Mouse (Mus musculus) lung, embryonic 15.5 days (tissue): ENCODE data around the gene 1700016D06Rik. TPM values are rescaled to one million over a fixed set of nuclear protein-coding genes. Genes with fewer than 3 reads are reported as not detected.

Experiments used
- ATAC-seq: fragments of 200-750 bp; cut with Nextera tagmentation; 2 replicates; pipeline ENCODE4 v1.8.0; 2017; ENCODE audit warnings: moderate number of reproducible peaks, borderline replicate concordance; ENCODE audit not compliant: low FRiP score, low TSS enrichment; ENCODE audit errors: extremely low read depth
- H3K27ac ChIP-seq: fragments of 300-500 bp; sonication (generic); 2 replicates; pipeline ENCODE4 v1.5.1; 2015; ENCODE audit warnings: moderate library complexity, mild to moderate bottlenecking, inconsistent platforms
- H3K27me3 ChIP-seq: fragments of 300-500 bp; sonication (generic); 2 replicates; pipeline ENCODE4 v1.6.1; 2015; ENCODE audit warnings: inconsistent platforms
- H3K36me3 ChIP-seq: fragments of 300-500 bp; sonication (generic); 2 replicates; pipeline ENCODE4 v1.6.1; 2015; ENCODE audit warnings: inconsistent platforms
- H3K4me1 ChIP-seq: fragments of 300-500 bp; sonication (generic); 2 replicates; pipeline ENCODE4 v1.6.1; 2015; ENCODE audit warnings: inconsistent platforms
- H3K4me2 ChIP-seq: fragments of 300-500 bp; sonication (generic); 2 replicates; pipeline ENCODE4 v1.6.1; 2015; ENCODE audit warnings: inconsistent platforms, mild to moderate bottlenecking, moderate library complexity
- H3K4me3 ChIP-seq: fragments of 300-500 bp; sonication (generic); 2 replicates; pipeline ENCODE4 v1.5.1; 2015; ENCODE audit warnings: mild to moderate bottlenecking, inconsistent platforms
- H3K9ac ChIP-seq: fragments of 300-500 bp; sonication (generic); 2 replicates; pipeline ENCODE4 v1.6.1; 2015; ENCODE audit warnings: inconsistent platforms
- H3K9me3 ChIP-seq: fragments of 300-500 bp; sonication (generic); 2 replicates; pipeline ENCODE4 v1.6.1; 2016; ENCODE audit warnings: inconsistent platforms
- WGBS: fragments of 180-500 bp; shearing (Covaris S2); methylation state at CpG from one replicate; pipeline ENCODE4 v1.1.7; 2015; 5-methylcytosine and 5-hydroxymethylcytosine counted together
- polyA plus RNA-seq: library from polyadenylated mRNA; unstranded; fragments of >200 nt; fragmentation: Nextera tagmentation; extraction: Ambion mirVana; gene quantifications from 2 replicates; pipeline ENCODE4 v1.2.1, GENCODE M21; 2015

1700016D06Rik gene
- polyA plus RNA-seq, 1 experiment from 2014 or later, result not detected

DNA sequence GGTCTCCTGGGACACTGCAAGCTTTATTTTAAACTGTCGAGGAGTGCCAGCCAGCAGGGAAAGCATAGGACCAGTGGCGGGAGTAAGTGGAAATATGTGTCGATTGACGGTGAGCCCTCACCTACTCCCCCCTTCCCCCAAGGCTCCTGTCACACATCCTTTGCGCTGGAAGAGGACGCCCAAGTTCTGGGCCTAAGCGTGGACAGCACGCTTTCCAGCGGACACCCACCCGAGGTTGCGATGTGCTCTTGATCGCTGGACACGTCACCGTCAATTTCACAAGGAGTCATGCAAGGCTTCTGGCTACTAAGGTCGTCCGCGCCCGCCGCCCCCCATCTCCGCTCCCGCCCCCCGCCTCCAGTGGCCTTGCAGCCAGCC lies 26.4 kb upstream of the 1700016D06Rik start:
- peak; percentile 28; the same call in 1 of the 2 replicates for ATAC-seq
- Histone ChIP-seq H3K4me1 (peaks cover 14% of the 10 kb centered on the region), H3K27ac (0 out of 2 replicates have a peak overlapping the region, but pooled peaks have one; percentile 22), H3K4me3 (peak overlapping the region; percentile 60), H3K9me3 (no peaks in the 10 kb centered on the region), H3K4me2 (peak overlapping the region; percentile 97), H3K27me3 (peaks cover 87% of the 10 kb centered on the region), H3K9ac (peak overlapping the region; percentile 48), H3K36me3 (no peaks in the 10 kb centered on the region)
- 1% methylated on average over 22 of the region's 22 CpGs for WGBS

DNA sequence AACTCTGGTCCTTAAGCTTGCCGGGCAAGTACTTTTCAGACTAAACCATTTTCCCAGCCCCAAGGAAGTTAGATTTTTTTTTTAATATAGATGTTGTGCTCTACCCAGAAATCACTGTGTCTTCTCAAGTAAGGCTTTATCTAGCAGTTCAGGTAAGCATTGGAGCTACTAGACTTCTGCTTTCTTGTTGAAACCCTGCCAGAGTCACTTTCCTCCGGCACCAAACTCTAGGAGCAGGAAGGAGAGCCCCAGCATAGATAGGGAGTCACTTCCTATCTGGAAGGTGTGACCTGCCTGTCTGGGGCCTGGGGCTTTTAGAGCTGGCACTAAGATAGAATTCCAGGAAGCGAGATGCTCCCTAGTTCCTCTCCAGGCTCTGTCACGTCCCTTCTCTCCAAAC lies 16.3 kb upstream of the 1700016D06Rik start:
- Histone ChIP-seq H3K4me3 (no peak overlapping the region), H3K4me2 (no peak overlapping the region), H3K9ac (no peak overlapping the region), H3K9me3 (no peaks in the 10 kb centered on the region), H3K4me1 (no peaks in the 10 kb centered on the region), H3K36me3 (no peaks in the 10 kb centered on the region), H3K27me3 (no peaks in the 10 kb centered on the region), H3K27ac (no peak overlapping the region)
- ATAC-seq, result no peak
- WGBS, result 61% methylated on average over 4 of the region's 4 CpGs

DNA sequence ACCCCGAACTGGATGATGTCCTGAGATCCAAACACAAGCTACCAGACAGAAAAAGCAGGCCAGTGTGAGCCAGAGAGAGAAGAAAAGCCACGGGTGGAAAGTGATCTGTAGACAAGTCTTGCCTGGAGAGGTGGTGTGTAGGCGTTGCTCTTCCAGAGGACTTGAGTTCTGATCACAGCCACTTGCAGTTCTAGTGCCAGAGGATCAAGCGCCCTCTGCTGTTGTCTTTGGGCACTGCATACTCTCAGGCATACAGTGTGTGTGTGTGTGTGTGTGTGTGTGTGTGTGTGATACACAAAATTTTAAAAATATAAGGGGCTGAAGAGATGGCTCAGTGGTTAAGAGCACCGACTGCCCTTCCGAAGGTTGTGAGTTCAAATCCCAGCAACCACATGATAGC lies 11.4 kb upstream of the 1700016D06Rik start:
- no peaks in the 10 kb centered on the region for H3K27me3 ChIP-seq
- no peak overlapping the region for H3K27ac ChIP-seq
- H3K4me1 ChIP-seq, result no peaks in the 10 kb centered on the region
- no peak overlapping the region for H3K9ac ChIP-seq
- WGBS, result 83% methylated on average over 6 of the region's 6 CpGs
- H3K36me3 ChIP-seq, result no peaks in the 10 kb centered on the region
- no peak overlapping the region for H3K4me3 ChIP-seq
- ATAC-seq, result no peak
- no peaks in the 10 kb centered on the region for H3K9me3 ChIP-seq
- H3K4me2 ChIP-seq, result no peak overlapping the region

DNA sequence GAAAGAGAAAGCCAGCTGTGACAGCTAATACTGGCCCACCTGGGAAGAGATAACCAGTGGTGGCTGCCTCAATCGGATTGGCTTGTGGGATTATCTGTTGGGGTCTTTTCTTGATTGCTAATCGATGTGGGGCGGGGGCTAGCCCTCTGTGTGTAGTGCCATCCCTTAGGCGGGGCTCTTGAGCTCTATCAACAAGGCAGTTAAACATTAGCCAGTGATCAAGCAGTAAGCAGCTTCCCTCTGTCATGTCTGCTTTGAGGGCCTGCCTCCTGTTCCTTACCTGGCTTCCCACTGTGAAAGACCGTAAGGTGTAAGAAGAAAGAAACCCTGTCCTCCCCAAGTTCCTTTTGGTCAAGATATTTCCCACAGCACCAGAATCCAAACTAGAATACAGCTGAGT lies 9.6 kb upstream of the 1700016D06Rik start:
- Histone ChIP-seq H3K4me3 (no peak overlapping the region), H3K36me3 (no peaks in the 10 kb centered on the region), H3K4me2 (no peak overlapping the region), H3K4me1 (no peaks in the 10 kb centered on the region), H3K27ac (no peak overlapping the region), H3K9ac (no peak overlapping the region), H3K27me3 (no peaks in the 10 kb centered on the region), H3K9me3 (no peaks in the 10 kb centered on the region)
- WGBS, result 40% methylated on average over 5 of the region's 5 CpGs
- ATAC-seq, result no peak

DNA sequence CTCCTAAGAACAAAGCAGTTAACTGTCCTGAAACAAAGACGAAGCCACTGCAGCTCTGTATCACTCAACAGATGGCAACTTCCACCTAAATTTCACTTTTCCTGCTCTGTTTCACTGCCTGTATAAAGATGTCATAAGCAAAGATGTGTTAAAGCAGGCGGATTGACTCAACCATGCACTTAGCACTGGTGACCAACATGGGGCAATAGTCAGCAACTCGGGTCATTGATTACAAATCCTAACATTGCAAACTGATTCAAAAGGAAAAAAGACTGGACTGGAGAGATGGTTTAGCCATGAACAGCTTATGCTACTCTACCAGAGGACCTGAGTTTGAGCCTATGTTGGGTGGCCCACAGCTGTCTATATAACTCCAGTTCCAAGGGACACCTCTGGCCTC lies 8.7 kb upstream of the 1700016D06Rik start:
- Histone ChIP-seq H3K4me1 (no peaks in the 10 kb centered on the region), H3K9me3 (no peaks in the 10 kb centered on the region), H3K4me3 (no peak overlapping the region), H3K4me2 (no peak overlapping the region), H3K36me3 (no peaks in the 10 kb centered on the region), H3K27ac (no peak overlapping the region), H3K27me3 (no peaks in the 10 kb centered on the region), H3K9ac (no peak overlapping the region)
- no peak for ATAC-seq
- 66% methylated on average over 3 of the region's 3 CpGs for WGBS

DNA sequence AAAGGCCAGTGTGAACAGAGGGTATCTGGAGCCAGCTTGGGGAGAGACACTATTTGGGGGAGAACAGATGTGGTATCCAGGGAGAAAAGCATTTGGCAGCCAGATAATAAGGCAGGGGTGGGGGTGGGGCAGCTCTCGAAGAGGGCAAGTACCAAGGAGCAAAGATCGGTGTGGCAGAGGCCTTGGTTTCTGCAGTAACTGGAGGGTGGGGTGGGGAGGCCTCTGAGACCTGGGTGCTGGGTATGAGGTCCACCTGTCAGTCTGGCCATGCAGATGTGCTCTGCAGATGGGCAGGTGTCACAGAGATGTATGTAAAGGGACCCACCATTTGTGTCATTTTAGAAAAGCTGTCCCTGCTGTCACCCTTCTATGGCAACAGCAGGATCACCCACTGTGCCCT lies 8.0 kb upstream of the 1700016D06Rik start:
- Histone ChIP-seq H3K36me3 (no peaks in the 10 kb centered on the region), H3K27me3 (no peaks in the 10 kb centered on the region), H3K4me3 (no peak overlapping the region), H3K4me1 (no peaks in the 10 kb centered on the region), H3K27ac (no peak overlapping the region), H3K9me3 (no peaks in the 10 kb centered on the region), H3K9ac (no peak overlapping the region), H3K4me2 (no peak overlapping the region)
- 48% methylated on average over 2 of the region's 2 CpGs for WGBS
- ATAC-seq, result no peak

DNA sequence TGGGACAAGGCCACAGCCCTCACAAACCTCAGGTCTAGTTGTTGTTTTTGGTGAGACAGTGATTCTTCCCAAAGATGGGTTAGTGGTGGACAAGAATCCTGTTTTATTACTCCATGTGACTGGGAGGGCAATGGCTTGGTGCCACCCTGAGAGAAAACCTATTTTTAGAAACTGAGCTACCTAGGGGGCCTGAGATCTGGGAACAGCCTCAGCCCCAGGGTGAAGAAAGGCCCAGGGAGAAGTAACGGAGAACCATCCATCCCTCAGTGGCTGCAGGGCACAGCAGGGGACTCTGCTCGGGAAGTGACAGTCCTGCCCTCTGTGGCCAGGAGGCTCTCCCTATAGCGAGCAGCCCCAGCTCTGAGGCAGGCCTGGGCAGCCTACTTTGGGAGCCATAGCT lies 6.8 kb upstream of the 1700016D06Rik start:
- no peak for ATAC-seq
- no peaks in the 10 kb centered on the region for H3K9me3 ChIP-seq
- no peak overlapping the region for H3K4me3 ChIP-seq
- no peak overlapping the region for H3K4me2 ChIP-seq
- H3K36me3 ChIP-seq, result no peaks in the 10 kb centered on the region
- no peak overlapping the region for H3K9ac ChIP-seq
- 34% methylated on average over 3 of the region's 3 CpGs for WGBS
- H3K4me1 ChIP-seq, result no peaks in the 10 kb centered on the region
- no peaks in the 10 kb centered on the region for H3K27me3 ChIP-seq
- no peak overlapping the region for H3K27ac ChIP-seq

DNA sequence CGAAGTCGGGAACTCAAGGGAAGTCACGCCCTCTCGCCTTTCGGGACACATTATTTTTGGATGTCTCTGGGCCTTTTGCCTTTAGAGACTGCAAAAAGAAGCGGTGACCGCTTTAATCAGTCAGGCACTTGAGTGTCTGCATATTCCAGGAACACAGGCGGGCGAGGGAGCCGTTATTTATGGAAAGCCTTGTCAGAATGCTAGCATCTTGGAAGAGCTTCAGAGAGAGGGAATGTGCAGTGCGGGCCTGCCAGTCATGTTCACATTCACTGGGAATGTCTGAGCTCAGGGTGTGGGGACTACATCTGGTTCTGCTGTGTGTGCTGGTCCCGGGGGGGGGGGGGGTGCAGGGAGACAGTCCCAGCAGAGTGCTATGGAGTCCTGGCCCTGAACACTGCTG lies 5.0 kb upstream of the 1700016D06Rik start:
- H3K27me3 ChIP-seq, result peaks cover 4% of the 10 kb centered on the region; the same call in 1 of the 2 replicates
- ATAC-seq, result peak; percentile 85
- H3K4me3 ChIP-seq, result no peak overlapping the region
- no peak overlapping the region for H3K4me2 ChIP-seq
- no peaks in the 10 kb centered on the region for H3K36me3 ChIP-seq
- WGBS, result 41% methylated on average over 12 of the region's 12 CpGs
- H3K9ac ChIP-seq, result no peak overlapping the region
- peak overlapping the region; percentile 63 for H3K27ac ChIP-seq
- H3K9me3 ChIP-seq, result no peaks in the 10 kb centered on the region
- H3K4me1 ChIP-seq, result no peaks in the 10 kb centered on the region

DNA sequence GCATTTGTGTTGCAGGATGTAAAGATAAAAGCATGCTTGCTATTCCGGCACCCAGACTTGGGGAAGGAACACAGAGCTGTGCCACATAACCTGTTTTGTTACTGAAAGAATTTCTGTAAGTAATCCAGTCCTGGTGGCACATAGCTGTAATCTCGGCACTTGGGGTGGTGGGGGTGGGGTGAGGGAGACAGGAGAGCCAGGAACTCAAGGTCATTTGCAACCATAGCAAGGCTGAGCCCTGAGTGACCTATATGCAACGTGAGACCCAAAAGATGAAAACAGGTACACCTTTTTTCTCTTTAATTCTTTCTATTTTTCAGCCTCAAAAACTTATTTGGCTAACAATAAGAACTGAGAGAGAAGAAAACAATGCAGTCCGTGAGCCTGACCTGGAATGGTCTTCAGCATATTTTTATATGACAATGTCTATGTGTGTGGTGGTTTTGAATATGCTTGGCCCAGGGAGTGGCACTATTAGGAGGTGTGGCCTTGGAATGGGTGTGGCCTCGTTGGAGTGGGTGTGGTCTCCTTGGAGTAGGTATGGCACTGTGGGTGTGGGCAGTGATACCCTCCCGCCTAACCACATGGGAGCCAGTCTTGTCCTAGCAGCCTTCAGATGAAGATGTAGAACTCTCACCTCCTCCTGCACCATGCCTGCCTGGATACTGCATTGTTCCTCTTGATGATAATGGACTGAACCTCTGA lies 4.0 kb upstream of the 1700016D06Rik start:
- H3K9ac ChIP-seq, result no peak overlapping the region
- no peaks in the 10 kb centered on the region for H3K4me1 ChIP-seq
- WGBS, result 65% methylated on average over 6 of the region's 6 CpGs
- no peaks in the 10 kb centered on the region for H3K36me3 ChIP-seq
- peak overlapping the region; percentile 61 for H3K27ac ChIP-seq
- no peak overlapping the region for H3K4me2 ChIP-seq
- no peak overlapping the region for H3K4me3 ChIP-seq
- no peaks in the 10 kb centered on the region for H3K9me3 ChIP-seq
- ATAC-seq, result no peak
- peaks cover 9% of the 10 kb centered on the region; the same call in 1 of the 2 replicates for H3K27me3 ChIP-seq

DNA sequence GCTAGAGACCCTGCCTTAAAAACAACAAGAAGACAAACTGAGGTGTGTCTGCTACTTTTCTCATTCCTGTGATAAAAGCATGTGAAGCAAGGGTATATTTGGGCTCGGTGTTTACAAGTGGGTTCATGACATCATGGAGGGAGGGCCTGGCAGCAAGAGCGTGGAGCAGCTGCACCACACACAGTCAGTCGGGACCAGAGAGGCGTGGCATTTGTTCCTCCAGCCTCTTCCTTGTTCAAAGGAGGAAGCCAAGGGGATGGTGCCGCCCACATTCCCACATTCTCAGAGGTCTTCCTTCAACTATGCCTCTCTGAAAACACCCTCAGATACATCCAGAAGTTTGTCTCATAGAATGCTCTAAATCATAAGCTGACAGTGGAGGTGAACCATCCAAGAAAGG lies 2.9 kb upstream of the 1700016D06Rik start:
- no peak for ATAC-seq
- H3K4me1 ChIP-seq, result no peaks in the 10 kb centered on the region
- H3K27me3 ChIP-seq, result peaks cover 13% of the 10 kb centered on the region; the same call in 1 of the 2 replicates
- WGBS, result 73% methylated on average over 5 of the region's 5 CpGs
- no peak overlapping the region for H3K4me2 ChIP-seq
- H3K27ac ChIP-seq, result no peak overlapping the region
- H3K9ac ChIP-seq, result no peak overlapping the region
- H3K4me3 ChIP-seq, result no peak overlapping the region
- H3K36me3 ChIP-seq, result no peaks in the 10 kb centered on the region
- H3K9me3 ChIP-seq, result no peaks in the 10 kb centered on the region

DNA sequence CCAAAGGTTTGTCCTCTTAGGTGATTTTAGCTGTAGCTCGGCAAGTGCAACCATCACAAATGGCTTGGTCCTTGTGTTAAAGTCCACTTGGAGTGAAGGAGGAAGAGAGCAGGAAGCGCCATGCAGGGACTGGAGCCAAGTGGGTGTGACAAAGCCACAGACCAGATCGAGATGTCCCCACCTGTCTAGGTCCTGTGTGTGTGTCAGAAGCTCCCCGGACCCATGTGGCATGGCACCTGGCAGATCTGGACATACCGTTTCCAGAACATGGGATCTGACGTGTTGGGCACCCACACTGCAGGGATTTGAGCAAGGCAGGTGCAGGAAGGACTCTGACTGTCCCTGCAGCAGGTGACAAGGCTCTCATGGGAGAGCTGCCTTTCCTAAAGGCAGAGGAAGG lies 565 bp upstream of the 1700016D06Rik start:
- Histone ChIP-seq H3K27ac (no peak overlapping the region), H3K9ac (no peak overlapping the region), H3K36me3 (no peaks in the 10 kb centered on the region), H3K4me3 (no peak overlapping the region), H3K9me3 (no peaks in the 10 kb centered on the region), H3K4me2 (no peak overlapping the region), H3K4me1 (no peaks in the 10 kb centered on the region), H3K27me3 (peaks cover 19% of the 10 kb centered on the region; the same call in 1 of the 2 replicates)
- 72% methylated on average over 6 of the region's 6 CpGs for WGBS
- no peak for ATAC-seq

DNA sequence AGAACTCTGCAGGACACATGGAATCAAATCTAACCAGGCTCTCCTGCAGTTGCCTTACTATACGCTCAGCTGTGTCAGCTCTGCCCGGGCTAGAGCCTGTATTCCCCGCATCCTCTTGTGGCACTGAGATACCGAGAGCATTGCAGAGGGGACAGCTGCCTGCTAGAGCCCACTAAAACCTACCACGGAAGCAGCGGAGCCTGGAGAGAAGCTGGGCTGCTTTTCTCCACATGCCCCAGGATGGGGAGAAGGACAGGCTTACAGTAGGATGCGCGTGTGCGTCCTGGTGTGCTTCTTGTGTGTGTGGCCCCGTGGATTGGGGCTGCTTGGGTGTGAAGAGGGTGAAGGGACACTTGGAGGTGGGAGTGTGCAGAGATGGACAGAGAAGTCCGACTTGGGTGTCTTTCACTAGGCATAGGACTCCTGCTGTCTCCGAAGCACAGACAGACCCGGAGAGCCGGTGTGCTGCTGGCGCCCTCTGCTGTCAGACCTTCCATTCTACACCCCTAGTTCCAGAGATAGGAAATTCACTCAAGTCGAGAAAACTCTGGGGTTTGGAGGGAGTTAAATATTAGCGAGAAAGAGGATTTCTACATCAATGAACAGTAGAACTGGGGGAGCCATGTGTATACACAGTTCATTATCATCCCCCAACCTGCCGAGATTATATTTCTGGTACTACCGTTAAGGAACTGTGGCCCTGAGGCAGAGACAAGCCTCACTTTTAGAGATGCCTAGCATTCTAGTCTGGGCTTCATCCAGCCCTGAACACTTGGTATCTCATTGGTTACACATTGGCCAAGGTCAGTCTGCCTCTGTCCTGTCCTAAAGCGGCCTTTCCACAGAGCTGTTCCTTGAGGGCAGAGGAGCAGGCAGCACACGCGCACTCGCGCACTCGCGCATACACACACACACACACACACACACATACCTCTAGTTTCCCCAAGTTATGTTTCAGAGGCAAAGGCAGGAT lies 517 bp downstream of the 1700016D06Rik start:
- peak; percentile 70 for ATAC-seq
- no peak overlapping the region for H3K9ac ChIP-seq
- H3K36me3 ChIP-seq, result no peaks in the 10 kb centered on the region
- peaks cover 19% of the 10 kb centered on the region; the same call in 1 of the 2 replicates for H3K27me3 ChIP-seq
- peak overlapping the region; percentile 44 for H3K4me2 ChIP-seq
- H3K9me3 ChIP-seq, result no peaks in the 10 kb centered on the region
- no peak overlapping the region for H3K27ac ChIP-seq
- WGBS, result 31% methylated on average over 26 of the region's 26 CpGs
- no peak overlapping the region for H3K4me3 ChIP-seq
- no peaks in the 10 kb centered on the region for H3K4me1 ChIP-seq
